Mouse (Mus musculus) natural killer cell, adult 2 months (primary cell): ENCODE measurements around the gene Pla2g15.

ENCODE experiments used
- DNase-seq, 2 experiments: peaks; one replicate each; pipeline ENCODE4 v3.0.0; 2022; ENCODE audit warnings: low spot score in 2 of 2

Gene Pla2g15

GRCm38 (mm10) chr8:106134751-106135571 is 15.2 kb upstream of the Pla2g15 start:
- no peak for DNase-seq

GRCm38 (mm10) chr8:106135672-106136071 is 14.5 kb upstream of the Pla2g15 start:
- DNase-seq: no peak

GRCm38 (mm10) chr8:106136156-106137130 is 13.8 kb upstream of the Pla2g15 start, which contains the start of gene Esrp2:
Gene Esrp2, minus strand, starts transcription at chr8:106136974.
- no peak for DNase-seq

GRCm38 (mm10) chr8:106137218-106137905 is 12.8 kb upstream of the Pla2g15 start:
- no peak for DNase-seq

DNA sequence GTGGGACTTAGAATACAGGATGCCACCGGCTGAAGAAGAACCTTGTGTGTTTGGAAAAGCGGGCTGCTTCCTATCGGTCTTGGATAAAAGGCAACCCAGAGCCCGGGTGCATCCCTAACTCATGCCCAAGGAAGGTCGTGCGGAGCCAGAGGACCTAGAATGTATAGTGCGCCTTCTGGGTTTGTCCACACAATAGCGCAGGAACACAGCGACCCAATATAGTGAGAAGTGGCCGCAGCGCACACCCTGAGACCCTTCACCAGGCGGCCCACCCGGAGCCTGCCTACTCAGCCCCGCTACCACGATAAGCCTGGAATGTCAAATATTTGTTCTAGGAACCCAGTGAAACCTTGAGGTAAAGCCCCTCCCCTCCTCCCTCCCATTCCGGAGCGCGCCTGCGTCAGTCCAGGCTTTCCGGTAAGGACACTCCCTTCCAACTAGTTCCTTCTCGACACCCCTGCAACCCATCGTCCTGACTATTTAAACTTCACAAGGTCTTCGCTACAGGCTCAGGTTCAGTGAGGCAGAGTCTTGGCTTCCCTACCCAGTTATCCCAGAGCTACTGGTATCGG is 12.2 kb upstream of the Pla2g15 start:
- DNase-seq: no peak

- no peak for DNase-seq
These were observed 11.6 kb upstream of the Pla2g15 start for GRCm38 (mm10) chr8:106138616-106139015.

- DNase-seq: no peak
These were observed 10.0 kb upstream of the Pla2g15 start for GRCm38 (mm10) chr8:106140191-106140590.

DNA sequence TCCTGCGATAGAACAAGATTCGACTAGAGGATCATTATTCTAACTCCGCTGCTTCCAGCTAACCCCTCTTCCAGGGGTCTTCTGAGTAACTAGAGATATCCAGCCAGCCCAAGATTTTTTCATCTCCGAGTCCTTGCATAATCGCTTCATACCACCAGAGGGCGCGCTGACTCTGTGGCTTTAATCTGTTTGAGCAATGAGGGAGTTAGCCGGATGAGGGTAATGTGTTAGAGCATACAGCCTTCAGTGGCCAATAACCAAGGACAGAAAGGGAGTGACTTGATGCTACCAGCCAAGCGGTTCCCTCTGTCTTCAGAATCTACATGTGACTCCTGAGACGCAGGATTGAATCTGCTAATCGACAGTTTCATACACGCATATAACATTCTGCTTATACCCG is 9.4 kb upstream of the Pla2g15 start:
- peak; percentile 82 to 84 for DNase-seq

DNA sequence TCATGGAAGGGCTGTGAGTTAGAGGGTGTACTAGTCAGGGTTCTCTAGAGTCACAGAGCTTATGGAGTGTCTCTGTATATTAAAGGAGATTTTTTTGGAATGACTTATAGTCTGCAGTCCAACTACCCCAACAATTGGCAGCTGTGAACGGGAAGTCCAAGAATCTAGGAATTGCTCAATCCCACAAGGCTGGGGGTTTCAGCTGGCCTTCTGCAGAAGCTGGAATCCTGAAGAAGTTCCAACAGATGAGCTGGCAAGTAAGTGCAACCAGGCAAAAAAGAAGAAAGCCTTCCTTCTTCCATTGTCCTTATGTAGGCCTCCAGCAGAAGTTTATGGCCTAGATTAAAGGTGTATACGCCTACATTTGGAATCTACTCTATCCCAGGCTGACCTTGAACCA is 4.9 kb upstream of the Pla2g15 start:
- no peak for DNase-seq

DNA sequence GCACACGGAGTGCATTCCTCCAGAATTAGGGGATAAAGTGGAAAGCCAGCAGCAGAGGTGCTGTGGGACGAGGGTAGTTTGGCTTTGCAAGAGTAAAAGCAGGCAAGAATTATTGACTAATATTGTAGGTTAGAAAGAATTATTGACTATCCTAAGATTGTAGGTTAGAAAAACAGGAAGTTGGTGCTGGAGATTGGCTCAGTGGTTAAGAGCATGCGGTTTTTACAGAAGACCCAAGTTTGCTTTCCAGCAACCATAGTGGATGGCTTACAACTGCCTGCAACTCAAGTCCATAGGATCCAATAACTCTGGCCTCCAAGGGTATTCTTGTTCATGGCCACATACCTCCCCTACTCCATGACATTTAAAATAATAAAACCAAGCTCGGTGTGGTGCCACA is 4.2 kb upstream of the Pla2g15 start:
- DNase-seq: no peak

- DNase-seq: no peak
These were observed 2.2 kb upstream of the Pla2g15 start for GRCm38 (mm10) chr8:106147868-106148565.

GRCm38 (mm10) chr8:106149025-106149424 is 1.2 kb upstream of the Pla2g15 start:
- no peak for DNase-seq

DNA sequence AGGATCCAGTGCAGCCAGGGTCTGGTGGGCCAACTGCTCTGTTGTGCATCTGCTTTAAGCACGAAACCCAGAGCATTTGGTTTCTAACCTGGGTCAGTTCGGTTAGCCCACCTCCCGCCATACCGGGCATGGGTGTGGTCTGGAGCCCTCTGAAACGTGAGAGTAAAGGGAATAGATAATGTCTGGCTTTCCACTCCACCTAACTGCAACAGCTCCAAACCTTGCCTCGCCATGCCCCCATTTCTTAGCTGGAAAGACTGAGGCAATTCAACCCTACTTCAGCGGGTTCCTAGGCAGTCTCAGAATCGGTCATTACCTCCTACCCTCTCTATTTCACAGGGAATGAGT is 428 bp downstream of the Pla2g15 start:
- no peak for DNase-seq

DNA sequence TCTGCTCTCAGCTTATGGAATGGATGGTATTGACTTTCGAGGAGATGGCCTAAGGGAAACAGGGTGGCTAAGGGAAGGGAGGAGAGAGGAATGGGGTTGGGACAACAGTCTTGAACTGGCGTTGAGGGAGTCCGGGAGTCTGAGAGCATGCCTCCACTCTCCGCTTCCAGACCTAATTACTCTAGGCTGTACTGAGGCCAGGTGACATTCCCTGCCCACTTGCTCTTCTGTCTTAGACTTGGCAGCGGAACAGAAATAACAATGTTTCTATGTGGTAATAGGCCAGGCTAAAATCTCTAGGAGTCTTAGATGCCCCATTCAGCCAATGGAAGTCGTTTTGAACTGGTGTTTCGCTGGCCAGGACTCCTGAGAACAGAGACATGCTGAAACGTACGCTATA is 842 bp downstream of the Pla2g15 start:
- no peak for DNase-seq

DNA sequence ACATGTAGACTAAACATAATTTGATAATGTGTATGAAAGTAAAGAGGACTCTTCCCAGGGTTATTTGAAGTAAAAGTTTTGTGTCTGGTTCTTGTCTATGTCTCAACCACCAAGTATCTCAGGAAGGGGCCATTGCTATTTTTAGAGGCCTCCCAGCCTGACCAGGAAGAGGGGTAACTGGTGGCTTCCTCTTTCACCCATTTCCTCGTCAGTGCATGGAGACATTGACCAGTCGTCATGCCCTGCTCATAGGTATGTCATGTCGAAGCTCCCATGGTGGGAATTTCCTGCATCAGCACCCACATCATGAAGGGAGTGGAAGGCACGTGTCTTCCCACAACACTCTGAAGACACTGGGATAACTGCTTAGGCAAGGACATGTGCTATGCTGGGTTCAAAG is 2.7 kb downstream of the Pla2g15 start:
- no peak for DNase-seq

GRCm38 (mm10) chr8:106157419-106157818 is 7.2 kb downstream of the Pla2g15 start:
- no peak for DNase-seq

DNA sequence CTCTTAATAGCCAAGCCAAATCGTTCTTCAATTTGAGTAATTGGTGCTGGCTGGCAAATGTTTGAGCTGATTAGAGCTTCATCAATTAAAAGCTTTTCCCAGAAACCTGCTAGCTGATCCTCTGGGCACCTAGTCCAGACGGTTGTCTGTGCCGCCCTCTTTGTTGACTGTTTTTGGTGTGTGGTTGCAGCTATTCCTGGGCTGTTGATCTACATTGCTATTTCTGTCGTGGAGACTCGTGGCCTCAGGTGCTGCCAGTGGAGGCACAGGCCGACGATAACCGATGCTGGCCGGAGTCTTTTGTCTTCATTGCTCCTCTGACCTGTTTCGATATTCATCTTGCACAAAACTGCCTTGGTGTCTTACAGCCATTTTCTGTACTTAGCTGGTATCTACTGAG is 8.2 kb downstream of the Pla2g15 start:
- DNase-seq: no peak

DNA sequence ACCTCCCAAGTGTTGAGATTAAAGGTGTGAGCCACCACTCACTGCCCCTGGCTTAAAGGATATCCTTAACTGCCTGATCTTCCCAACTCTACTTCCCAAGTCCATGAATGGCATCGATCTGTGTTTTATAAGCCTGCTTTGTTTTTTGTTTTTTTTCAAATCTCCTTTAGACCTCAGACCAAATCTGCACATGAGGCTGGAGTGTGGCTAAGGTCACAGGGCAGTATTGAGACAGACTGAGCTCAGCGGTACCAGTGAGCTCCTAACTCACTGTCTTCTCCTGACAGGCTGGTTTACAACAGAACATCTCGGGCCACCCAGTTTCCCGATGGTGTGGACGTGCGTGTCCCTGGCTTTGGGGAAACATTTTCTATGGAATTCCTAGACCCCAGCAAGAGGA is 9.7 kb downstream of the Pla2g15 start:
- no peak for DNase-seq

- DNase-seq: no peak
These were observed 13.1 kb downstream of the Pla2g15 start for GRCm38 (mm10) chr8:106163251-106163650.

- DNase-seq: peak; percentile 67 to 71
These were observed 15.3 kb downstream of the Pla2g15 start for GRCm38 (mm10) chr8:106165460-106165859.

DNA sequence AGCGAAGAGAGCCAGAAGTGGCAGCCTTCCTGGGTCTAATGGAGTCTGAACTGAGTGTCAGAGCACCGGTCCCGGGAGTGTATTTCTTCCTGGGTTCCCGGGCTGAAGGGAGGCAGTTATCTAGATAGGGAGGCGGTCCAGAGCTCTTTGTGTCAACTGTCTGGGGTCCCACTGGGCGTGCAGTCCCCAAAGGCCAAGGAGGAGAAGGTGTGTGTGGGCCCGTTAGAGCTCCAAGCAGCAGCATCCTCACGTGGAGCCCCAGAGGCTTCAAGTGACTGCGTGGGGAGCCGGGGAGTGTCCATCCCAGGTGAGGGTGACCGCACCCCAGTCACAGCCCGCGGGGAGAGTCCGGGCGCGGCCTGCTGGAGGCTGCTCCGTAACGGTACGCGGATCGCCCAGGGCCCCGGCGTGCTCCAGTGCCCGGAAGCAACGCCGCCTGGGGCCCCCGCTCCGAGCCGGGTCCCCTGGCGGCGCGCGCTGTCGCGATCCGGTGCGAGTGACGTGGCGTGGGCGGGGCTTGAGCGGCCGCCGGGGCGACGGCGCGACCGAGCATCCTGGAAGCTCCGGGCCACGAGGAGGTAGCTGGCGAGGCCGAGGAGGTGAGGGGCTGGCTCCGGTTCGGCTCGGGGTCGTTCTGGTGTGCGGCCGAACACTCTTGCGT is 18.3 kb downstream of the Pla2g15 start, which contains the start of gene Slc7a6:
TSS of gene Slc7a6 (plus strand) at position 502 of the 661 bp plus-strand sequence.
- DNase-seq: peak; percentile 72 to 85
